Mouse (Mus musculus) bone marrow macrophage, adult 2 months (primary cell): ENCODE measurements around the gene Crlf1.

Experiments used
- CTCF ChIP-seq: IDR thresholded peaks from 2 replicates; pipeline ENCODE4 v1.5.1; 2012; ENCODE audit warnings: low read depth, mild to moderate bottlenecking, low read length, moderate library complexity
- POLR2A ChIP-seq: IDR thresholded peaks from 2 replicates; pipeline ENCODE4 v1.6.1; 2012; ENCODE audit warnings: mild to moderate bottlenecking, low read depth, low read length, borderline replicate concordance

- no peak for TF ChIP-seq POLR2A
- TF ChIP-seq CTCF = no peak
These were observed 26.6 kb downstream of the Crlf1 start for GRCm38 (mm10) chr8:70519606-70520005.
